Mouse (Mus musculus): ENCODE results near the gene Slc48a1.

The Slc48a1 gene

GRCm38 (mm10) chr15:97754476-97754875 is 23.8 kb upstream of the Slc48a1 start:
- DNase-seq (ENCODE audit: low spot score in 2 of 2), result no peak

DNA sequence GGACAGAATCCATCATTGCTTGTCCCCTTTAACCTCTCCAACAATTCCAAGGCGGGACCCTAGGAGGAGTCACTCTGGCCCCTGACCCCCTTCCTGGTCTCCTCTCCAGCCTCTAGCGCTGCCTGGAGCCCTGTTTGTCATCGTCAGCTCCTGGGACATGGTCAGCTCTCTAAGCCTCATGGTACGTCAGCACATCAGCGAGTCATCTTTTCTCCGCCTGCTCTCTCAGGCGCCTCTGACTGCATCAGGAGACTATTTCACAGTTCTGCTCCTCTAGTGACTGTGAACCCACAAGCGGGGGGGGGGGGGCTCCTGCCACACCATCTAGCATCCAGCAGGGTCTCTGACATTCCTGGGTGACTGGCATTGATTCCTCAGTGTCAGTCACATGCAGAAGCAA is 23.0 kb upstream of the Slc48a1 start:
- no peak for DNase-seq (ENCODE audit: low spot score in 2 of 2)

DNA sequence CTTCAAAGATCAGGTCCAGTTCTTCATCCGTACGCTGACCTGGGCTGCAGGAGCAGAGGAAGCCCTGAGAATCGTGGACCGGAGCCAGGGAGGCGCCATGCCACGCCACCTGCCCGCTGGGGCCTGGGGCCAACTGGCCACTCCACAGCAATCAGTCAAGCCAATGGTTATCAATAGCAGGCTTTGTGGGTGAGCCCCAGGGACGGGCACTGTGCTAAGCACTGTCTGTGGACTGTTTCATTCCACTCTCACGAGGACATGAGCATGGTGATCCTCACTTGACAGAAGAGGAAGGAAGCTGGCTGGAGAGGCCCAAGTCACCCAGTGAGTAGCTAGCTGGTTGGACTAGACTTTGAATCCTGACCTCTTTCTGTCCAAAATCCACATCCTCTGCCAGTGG is 18.3 kb upstream of the Slc48a1 start:
- DNase-seq (ENCODE audit: low spot score in 2 of 2), result no peak

GRCm38 (mm10) chr15:97760952-97761351 is 17.4 kb upstream of the Slc48a1 start:
- no peak for DNase-seq (ENCODE audit: low spot score in 2 of 2)

DNA sequence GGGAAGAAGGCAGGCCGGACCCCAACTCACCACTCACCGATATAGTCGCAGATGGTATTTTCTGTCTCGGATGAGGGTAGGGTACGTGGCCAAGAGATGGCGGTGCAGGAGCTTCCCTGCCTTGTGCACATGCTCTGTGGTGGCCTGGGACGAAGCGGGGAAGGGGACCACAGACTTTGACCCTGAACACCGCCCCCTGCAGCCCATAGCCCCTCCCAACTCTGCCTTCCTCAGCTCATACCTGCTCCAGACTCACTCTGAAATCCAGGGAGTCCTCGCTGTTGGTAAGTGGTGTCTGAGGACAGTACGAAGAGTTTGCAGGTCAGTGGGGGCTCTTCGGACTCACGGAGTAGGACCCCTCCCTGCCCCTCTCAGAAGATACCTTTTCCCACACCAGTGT is 16.9 kb upstream of the Slc48a1 start:
- DNase-seq (ENCODE audit: low spot score in 2 of 2), result no peak

GRCm38 (mm10) chr15:97762733-97763132 is 15.6 kb upstream of the Slc48a1 start:
- no peak for DNase-seq (ENCODE audit: low spot score in 2 of 2)

GRCm38 (mm10) chr15:97763256-97764049 is 14.9 kb upstream of the Slc48a1 start:
- DNase-seq (ENCODE audit: low spot score in 2 of 2), result no peak

DNA sequence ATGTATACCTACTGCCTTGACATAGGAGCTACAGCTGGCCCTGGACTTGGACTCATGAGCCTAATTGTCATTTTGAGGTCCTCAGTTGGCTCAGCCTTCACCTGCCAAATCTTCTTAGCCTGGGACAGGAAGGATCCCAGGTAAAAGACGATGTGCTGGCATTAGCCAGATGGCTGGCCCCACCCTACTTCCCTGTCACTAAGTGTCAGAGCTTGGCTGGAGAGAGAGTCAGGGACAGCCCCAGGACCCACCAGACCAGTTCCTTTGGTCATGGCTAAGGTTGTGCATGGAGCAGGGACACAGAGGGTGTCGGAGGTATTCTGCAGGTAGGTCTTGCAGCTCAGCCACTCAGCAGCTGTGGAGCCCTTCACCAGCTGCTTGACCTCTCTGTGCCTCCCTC is 13.8 kb upstream of the Slc48a1 start:
- no peak for DNase-seq (ENCODE audit: low spot score in 2 of 2)

- no peak for DNase-seq (ENCODE audit: low spot score in 2 of 2)
Observed at GRCm38 (mm10) chr15:97765090-97765794, 13.1 kb upstream of the Slc48a1 start.

- DNase-seq (ENCODE audit: low spot score in 2 of 2), result no peak
Observed at GRCm38 (mm10) chr15:97766194-97766593, 12.1 kb upstream of the Slc48a1 start.

- no peak for DNase-seq (ENCODE audit: low spot score in 2 of 2)
Observed at GRCm38 (mm10) chr15:97766594-97767279, 11.6 kb upstream of the Slc48a1 start.

- peak in 1 of 2 experiments; percentile 68 for DNase-seq (ENCODE audit: low spot score in 2 of 2)
Observed at GRCm38 (mm10) chr15:97767280-97768186, 10.8 kb upstream of the Slc48a1 start, which contains the start of gene Rapgef3. Gene Rapgef3 (minus strand): TSS chr15:97767972.

DNA sequence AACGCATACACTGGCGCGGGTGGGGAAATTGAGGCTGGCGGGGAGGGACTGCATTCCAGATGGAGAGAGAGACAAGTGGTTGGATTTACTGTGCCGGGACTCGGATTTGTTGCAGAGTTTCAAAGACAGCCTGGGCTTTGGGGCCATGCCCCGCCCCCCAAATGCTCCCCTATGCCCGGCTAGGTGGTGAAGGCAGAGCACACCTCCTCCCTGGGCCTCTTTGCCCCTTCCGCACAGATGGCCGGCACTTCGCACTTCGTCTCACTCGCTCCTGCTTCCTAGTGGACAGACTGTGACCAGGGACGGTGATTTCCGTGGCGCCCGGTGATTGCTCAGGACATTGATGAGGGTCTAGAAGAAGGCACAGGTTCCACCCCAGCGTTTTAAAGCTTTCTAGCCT is 10.1 kb upstream of the Slc48a1 start:
- DNase-seq (ENCODE audit: low spot score in 2 of 2), result no peak

GRCm38 (mm10) chr15:97770280-97770679 is 8.0 kb upstream of the Slc48a1 start:
- no peak for DNase-seq (ENCODE audit: low spot score in 2 of 2)

- no peak for DNase-seq (ENCODE audit: low spot score in 2 of 2)
Observed at GRCm38 (mm10) chr15:97773108-97773507, 5.2 kb upstream of the Slc48a1 start.

- DNase-seq (ENCODE audit: low spot score in 2 of 2), result no peak
Observed at GRCm38 (mm10) chr15:97773961-97774370, 4.4 kb upstream of the Slc48a1 start.

- peak; percentile 62 to 65 for DNase-seq (ENCODE audit: low spot score in 2 of 2)
Observed at GRCm38 (mm10) chr15:97776514-97776913, 1.8 kb upstream of the Slc48a1 start.

- no peak for DNase-seq (ENCODE audit: low spot score in 2 of 2)
Observed at GRCm38 (mm10) chr15:97776919-97777318, 1.4 kb upstream of the Slc48a1 start.

DNA sequence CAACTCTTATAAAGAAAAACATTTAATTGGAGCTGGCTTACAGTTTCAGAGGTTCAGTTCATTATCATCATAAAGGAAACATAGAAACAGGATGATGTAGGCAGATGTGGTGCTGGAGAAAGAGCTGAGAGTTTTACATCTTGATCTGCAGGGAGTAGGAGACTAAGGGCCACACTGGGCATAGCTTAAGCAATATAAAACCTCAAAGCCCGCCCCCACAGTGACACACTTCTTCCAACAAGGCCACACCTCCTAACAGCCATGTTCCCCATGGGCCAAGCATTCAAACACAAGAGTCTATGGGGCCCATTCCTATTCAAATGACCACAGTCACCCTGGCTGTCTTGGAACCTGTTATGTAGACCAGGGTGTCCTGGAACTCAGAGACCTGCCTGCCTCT is 1.3 kb downstream of the Slc48a1 start:
- no peak for DNase-seq (ENCODE audit: low spot score in 2 of 2)

DNA sequence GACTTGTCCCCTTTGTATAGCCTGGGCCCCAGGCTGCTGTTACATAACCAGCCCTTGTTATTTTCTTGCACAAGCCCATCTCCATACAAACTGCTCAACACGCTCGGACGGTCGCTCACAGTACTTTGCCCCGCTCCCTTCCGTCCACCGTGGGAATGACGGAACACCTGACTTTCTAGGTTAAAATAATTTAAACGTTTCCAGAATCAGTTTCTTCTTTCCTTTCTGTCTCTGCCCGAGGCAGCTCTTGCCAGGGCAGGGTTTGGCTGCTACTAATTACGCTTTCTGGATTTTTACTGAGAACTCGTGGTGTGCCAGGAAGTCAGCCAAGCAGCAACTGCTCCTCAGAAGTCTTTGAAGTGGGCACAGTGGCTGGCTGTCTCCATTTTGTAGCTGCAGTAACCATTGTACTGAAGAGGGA is 2.3 kb downstream of the Slc48a1 start:
- no peak for DNase-seq (ENCODE audit: low spot score in 2 of 2)

- no peak for DNase-seq (ENCODE audit: low spot score in 2 of 2)
Observed at GRCm38 (mm10) chr15:97781961-97782748, 3.8 kb downstream of the Slc48a1 start.
